Mouse (Mus musculus) layer of hippocampus, adult 18-20 months (tissue): ENCODE data around the gene Nisch. TPM values are rescaled to one million over a fixed set of nuclear protein-coding genes. Genes with fewer than 3 reads are reported as not detected.

ENCODE experiments used
- DNase-seq, 2 experiments: peaks; one replicate each; pipeline ENCODE4 v3.0.0; 2022; ENCODE audit warnings: low spot score in 2 of 2
- total RNA-seq, 2 experiments: library from RNA; stranded (reverse); gene quantifications; 2 replicates each; pipeline ENCODE4 v1.2.3; 2021

The Nisch gene
- total RNA-seq, 2 experiments from 2014 or later = 434 to 437 TPM

DNA sequence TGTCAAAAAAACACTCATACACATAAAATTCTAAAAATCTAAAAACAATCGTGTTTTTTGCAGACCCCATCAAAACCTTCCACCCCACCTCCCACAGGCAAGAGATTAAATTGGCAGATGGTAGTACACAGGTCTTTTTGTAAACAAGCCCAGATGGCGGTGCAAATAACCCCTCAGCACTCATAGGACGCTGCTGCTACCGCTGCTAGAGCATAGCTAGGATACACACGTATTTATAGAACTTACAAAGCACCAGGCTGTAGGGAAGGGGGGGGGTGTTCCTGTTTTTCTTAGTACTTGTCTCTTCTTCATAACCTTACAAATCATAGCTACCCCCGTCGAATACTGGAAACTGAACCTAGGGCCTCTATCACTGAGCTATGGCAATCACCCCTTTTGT, 23.0 kb downstream of the Nisch start:
- peak in 1 of 2 experiments; percentile 60 for DNase-seq

DNA sequence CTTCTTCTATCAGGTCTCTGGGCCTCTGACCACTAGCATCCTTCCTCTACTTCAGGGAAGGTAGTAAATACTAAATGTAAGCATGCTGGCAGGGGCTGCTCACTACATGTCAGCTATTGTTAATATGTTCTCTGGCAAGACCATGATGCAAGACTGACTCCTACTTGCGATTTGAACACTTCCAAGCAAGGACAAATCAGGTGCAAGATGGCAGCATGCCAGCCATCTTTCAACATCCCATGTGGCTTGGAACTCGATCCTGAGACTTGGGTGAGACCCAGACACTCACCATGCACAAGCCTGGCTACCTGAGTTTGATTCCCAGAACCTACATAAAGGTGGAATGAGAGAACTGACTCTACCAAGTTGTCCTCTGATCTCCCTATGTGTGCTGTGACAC, 24.8 kb downstream of the Nisch start:
- no peak for DNase-seq

DNA sequence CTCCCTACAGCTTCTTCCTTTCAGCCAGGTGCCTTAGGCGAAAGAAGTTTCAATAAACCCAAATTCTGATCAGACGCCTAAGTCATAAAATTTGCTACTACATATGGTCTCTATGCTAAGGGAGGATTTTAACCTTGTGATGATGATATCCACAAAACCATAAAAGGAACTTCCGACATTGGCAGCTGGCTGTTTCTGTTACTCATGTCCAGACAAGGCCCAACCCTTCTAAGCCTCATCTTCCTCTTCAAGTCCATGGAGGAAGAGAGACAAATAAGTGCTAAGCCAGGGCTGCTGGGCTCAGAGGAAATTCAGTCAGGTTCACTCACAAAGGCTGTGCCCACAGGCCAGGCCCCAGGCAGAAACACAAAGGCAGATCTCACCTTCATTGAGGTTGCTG, 27.4 kb downstream of the Nisch start:
- DNase-seq = no peak

DNA sequence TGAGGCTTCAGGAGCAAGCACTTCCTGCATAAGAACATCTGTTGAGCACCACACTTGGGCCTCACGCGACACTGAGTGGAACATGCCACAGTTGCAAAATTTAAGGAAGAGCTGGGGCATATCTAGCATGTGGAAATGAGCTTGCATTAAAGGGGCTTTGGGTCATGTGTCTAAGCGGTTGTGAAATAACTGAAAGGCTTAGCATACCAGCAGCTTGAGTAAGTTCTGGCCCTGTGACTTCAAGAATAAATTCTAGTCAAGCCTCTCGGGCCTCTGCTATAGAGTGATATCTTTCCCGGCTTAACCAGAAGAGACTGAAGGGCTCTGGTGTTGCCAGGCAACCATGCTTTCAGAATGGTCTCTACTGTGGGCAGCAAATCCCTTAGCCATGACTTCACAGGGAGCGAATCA, 28.0 kb downstream of the Nisch start:
- no peak for DNase-seq

DNA sequence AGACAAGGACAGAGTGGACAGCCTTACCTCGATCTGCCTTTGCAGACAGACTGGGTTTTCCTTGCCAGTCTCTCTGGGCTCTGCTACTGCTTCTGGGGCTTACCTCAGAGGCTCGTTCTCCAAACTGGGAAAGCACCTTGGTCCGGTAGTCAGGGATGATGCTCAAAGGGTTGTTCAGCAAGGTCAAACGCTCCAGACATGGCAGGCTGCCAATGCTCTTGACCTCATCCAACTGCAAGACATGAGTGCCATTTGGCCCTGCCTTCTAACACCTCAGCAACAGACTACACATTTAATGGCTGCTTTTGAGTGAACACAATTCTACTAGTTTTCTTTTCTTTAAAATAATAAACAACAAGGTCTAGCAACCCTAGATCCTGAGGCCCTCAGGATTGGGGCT, 30.1 kb downstream of the Nisch start:
- DNase-seq = no peak

DNA sequence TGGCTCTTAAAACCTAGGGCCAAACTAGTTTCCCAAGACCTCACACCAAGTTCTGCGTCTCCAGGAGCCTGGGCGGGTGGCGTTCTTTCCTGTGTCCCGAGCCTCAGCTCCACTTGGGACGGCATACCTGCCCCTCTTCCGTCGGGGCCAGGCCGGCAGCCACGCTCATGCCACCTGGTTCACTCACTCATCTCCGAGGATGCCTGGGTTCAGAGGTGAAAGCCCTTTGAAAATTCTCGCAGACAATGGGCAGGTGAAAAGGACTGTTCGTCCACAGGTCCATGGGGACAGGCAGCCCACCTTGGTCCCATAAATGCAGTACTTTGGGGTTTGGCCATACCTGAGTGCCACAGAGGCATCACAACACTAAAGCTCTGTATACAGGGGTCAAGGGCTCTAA, 32.6 kb downstream of the Nisch start:
- no peak for DNase-seq

DNA sequence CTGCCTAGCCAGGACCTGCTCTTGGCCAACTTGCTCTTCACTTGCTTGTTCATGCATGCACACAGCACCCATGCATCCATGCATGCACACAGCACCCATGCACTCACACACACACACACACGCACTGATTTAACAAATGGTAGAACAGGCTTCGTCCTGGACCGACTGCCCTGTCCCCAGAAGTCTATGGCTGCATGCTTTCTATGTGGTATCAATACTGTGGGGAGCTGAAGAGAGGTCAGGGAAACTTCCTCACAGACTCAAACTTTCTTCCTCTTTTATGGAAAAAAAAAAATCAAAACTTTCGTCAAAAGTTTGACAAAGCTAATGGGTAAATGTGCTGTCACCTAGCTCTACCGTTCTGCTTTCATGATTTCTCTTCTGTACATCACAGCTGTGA, 33.2 kb downstream of the Nisch start:
- DNase-seq = no peak

DNA sequence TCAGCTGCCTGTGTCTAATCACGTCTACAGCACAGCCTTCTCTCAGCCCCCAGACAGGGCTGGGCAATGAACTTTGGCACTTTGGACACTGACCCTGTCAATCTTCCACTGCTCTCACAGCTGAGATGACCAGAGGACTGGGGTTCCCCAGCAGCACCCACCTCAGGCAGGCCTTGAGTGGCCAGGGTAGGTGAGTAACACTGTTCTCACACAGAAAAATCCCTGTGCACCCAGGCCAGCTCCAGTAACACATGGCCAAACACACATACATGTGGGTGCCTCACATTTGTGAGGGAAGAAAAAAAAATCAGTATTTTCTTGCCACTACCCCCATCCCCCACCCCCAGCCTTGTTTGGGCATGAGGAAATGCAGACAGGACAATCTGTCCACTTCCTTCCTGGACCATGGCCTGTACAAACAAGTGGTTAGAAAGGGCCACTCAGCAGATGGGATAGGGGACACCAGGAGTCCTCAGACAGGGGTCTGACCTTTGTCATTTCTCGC, 33.9 kb downstream of the Nisch start:
- DNase-seq = no peak

DNA sequence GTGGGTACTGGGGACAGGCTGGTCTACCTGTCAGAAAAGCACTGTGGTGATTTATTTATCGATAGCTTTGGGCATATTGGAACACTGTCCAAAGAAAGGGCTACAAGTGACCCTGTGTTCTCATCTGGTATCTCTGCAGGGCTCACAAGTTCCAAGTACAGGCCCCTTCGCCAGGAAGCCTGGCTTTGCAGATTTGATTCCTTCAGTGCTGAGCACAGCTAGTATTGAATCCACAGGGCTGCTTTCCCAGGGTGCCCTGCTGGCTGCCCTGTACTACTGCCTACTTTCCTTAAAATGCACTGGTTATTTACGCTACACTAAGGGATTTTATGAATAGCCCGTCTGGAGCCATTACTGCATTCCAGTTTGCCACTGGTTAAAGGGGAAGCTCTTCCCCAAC, 35.2 kb downstream of the Nisch start:
- no peak for DNase-seq

DNA sequence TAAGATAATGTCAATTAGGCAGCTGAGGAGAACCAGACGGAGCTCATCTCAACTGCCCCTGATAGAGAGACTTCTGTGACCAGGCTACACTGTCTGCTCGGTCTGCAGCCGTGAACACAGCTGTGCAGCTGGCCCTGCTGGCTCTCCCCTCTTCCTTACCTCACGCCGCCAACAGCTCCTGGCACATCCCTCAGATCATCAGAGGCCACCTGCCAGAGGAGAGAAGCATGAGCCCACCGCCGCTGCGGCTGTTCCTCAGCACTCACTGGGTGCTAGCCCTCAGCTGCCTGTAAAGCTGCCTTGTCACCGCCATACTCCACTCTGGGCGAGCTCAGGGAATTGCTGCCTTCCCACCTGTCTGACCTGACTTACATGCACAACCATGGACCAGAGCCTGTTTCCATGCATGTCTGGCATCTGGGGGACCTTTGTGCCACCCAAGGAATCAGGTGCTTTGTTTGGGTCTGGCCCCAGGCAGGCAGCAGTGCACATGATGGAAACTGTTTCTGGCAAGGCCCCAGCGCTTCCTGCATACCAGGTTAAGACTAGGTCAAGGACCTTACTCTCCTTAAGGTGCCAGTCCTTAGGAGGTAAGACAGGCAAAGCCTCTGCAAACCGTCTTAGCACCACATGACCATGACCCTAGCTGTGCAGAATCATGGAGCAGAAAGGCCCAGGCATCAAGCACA, 36.9 kb downstream of the Nisch start:
- no peak for DNase-seq

DNA sequence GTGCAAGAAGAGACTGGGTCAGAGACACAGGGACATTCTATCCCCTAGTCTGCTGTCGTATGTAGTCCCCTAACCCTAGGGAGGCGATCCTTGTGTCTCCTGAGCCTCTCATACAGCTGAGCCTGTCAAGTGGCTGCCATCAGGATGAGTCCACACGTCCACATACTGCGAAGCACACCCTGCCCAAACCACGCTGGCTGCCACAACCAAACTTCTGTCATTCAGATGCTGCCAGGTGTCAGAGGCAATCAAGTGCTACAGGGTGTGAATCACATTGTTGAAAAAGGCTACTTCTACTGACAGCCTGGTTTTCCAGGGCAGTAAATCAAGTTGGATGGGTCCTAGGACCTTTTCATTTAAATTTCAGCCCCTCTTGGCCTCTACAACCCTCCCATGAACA, 39.0 kb downstream of the Nisch start:
- no peak for DNase-seq

DNA sequence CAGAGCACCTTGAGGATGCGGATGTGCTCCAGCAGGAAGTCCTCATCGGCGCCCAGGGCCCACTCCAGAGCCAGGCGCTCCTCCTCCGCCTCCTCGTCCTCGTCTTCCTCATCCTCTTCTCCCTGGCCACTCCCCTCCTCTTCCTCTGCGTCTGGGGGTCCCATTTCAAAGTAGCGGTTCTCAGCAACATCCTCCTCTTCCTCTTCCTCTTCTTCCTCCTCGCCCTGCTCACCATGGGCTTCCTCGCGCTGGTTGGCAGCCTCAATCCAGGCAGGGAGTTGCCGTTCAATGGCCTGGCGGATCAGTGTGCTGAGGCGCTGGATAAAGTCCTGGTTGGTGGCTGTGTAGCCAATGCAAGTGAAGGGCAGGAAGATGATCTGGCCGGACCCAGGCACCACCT, 39.5 kb downstream of the Nisch start:
- no peak for DNase-seq

DNA sequence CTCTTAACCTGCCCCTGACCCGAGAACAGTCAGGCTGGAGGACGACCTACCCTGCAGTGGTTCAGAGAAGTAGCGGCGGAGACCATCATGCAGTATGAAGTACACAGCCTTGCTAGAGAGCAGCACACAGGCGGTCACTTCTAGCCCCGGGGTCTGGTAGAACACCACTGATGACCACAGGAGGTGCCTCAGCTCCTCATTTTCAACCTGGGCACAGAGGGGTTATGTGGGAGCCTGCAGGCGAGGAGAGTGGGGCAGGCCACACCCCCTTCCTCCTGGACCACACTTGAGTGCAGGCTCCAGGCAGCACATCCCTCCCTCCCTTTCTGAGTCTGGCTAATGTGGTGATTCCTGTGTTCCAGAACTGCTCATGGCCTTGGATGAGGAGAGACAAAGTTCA, 43.2 kb downstream of the Nisch start:
- no peak for DNase-seq

DNA sequence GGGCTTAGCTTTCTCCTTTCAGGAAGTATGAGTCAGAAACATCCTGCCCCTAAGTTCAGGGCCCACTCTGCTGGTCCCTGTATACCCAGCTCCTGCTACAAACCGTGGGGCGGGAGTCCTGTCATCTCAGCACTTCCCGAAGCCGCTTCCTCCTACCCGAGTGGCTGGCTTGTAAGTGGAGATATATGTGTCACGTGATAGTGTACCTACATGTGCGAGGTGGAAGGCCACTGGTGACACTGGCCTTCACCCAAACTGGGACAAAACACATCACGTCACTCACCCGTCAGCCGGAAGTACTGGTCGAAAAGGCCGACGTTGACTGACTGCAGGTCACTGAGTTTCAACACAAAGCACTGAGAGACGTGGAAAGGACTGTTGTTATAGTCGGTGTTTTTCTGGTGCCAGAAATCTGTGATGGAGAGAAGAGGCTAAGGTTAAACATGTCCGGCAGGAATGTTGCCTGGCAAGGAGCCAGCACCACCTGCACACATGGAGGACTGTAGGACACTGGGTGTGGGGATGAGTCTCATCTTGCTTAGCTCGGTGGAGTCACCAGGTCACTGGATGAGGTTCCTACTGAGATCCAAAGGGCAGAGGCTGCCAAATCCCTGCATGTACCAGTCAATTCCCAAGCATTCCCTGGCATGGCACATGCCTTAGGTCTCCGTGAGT, 43.8 kb downstream of the Nisch start:
- DNase-seq = no peak

DNA sequence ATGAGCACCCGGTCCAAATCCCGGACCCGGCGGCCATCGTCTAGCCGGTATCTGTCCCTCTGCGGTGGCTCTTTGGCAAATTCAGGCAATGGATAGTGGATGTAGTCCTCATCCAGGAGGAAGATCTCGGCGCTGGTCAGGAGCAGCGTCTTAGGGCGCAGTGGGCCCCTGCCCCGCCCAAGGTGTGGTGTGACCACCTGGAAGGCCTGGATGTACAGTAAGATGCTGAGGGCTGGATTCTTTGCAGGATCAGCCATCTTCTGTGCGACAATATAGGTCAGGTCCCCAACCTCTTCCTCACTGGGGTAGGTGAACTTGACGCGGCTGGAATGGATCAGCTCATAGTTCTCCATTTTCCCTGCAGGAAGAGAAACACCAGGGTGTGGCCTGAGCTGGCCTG, 44.9 kb downstream of the Nisch start:
- no peak for DNase-seq

DNA sequence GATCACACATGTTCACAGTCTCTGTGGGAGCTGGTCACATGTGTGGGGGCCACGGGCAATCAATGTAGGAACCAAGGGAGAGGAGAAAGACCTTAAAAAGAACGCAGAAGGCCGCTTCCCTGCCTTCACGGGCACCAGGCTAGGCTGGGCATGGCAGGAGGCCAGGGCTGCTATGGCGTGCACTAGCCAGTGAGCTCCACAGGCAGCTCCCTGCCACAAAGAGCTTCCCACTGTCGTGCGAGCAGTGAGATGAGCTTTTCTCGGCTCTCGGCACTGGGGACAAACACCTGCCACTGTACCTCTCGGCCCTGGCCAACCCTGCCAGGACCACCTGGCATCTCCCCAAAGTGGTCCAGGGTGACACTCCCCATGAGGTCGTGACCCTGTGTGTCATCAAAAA, 45.4 kb downstream of the Nisch start:
- no peak for DNase-seq

DNA sequence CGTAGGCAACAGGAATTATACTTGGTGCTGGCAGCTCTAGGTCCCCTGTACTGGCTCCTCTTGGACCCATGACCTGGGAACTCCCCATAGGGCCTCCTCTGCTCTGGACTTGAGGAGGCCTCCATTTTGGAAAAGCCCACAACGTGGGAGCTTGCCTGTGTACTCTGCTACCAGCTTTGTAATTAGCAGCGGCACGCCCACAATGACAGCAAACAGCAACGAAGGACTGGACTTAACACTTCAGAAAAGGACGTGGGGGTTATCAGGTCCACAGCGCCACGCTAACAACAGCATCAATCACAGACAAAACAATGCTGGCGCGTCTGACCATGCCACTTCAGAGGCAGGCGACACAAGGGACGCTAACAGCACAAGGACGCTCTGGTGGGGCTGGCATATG, 45.8 kb downstream of the Nisch start:
- DNase-seq = no peak

DNA sequence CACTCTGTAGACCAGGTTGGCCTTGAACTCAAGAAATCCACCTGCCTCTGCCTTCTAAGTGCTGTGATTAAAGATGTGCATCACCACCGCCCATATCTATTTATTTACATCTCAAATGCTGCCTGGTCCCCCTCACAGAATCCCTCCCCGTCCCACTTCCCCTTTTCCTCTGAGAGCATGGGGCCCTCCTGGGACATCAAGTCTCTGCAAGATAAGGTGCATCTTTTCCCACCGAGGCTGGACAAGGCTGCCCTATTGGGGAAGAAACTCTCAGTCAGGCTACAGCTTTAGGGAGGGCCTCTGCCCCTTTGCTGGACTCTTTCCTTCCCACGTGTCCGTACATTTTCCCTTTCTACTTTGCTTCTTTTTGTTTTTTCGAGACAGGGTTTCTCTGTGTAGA, 47.2 kb downstream of the Nisch start:
- no peak for DNase-seq

DNA sequence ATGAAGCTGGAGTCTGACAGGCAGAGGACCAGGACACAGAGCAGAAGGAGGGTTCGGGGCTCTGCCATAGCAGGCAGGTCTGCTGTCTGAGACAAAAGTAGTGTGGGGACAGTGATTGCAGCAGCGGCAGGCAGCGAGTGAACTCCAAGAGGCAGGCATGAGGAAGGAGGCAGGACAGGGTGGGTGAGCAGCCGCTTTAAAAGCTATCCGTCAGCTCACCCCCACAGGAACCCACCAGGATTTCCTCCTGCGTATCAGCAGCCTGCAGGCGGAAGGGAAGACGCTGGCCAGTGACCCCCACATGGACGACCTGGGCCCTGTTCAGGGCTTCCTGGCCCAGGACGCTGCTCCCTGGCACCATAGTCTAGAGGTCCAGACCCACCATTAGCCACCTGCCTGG, 48.3 kb downstream of the Nisch start, which contains the start of gene Stab1:
TSS of gene Stab1 (minus strand) at position 217 of the 400 bp plus-strand sequence.
- DNase-seq = no peak

DNA sequence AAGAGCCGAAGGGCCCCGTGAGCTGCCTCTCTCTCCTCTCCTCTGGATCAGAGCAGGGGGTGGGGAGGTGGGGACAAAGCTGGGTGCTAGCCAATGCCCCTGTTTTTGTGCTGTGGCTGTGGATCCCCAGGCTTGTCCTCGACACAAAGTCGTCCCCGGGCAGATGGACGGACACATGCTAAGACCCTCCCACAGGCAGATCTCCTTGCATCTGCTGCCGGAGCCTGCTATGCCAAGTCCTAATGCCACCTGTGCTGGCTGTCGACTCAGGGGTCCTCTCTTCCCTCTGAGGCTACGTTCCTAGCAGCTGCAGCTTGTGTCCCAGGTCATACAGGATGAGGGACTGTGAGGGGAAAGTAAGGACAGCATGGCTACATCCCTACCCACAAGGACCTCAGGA, 49.9 kb downstream of the Nisch start:
- no peak for DNase-seq

DNA sequence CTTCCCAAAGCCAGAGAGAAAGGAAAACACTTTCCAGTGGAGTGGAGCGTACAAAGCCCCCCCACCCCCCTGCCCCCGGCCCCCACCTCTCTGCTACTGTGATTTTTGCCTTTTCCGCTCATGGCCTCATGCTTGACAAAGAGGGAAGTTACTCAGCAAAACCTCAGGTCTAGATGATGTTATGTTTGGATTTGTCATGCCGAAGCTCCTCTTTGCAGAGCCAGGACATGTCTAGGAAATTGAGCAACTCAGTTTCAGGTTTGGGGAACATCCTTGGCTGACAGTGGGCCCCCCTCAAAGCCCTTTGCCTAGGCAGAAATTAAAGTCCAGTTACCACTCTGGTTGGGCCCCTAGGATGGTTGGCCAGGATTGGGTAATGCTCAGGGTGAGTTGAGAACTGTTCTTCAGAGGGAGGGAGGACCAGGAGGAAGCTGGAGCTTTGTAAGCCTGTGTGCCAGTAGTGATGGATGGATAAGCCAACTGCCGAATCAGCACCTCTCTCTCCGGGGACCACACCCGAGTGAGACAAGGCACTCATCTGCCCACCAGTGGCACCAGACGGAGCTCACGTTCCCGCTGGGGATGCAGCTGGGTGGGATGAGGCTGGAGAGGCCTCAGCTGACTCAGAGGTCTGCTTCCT, 50.6 kb downstream of the Nisch start:
- DNase-seq = no peak

DNA sequence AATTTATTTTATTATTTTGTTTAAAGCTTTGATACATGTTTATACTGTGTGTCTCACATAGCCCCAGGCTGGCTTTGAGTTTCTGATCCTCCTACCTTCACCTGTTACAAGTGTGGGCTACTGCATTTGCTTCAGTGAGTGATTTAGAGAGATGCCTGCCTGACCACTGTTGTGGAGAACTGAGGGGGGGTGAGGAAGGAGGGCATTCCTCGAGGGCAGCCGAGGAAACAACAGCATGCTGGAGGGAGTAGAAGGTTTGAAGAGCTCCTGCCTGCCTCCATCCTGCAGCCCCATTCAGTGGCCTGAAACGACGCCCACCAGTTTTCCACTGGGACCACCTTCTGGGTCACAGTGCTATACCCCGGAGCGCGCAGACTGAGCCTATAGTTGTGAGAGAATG, 51.3 kb downstream of the Nisch start:
- DNase-seq = no peak

DNA sequence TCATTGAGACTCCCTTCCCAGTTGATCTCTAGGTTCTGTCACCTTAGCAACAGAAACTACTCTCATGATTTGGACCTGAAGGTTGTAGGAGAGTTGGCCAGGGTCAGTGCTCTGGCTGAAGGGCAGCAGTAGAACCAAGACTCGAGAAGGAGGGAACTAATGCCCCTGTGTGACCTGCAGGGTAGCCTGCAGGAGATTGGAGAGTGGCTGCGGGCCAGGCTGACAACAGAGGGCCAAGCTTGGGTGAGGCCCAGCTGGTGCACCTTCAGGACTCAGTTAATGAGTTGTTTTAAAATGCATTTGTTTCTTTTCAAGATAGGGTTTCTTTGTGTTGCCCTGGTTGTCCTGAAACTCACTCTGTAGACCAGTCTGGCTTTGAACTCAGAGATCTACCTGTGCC, 51.7 kb downstream of the Nisch start:
- no peak for DNase-seq
